Mouse (Mus musculus) layer of hippocampus, postnatal 36 days (tissue): ENCODE measurements at regions not wholly inside any gene's neighbourhood (a gene's known extent, or its start where the extent isn't known, plus 50 kb on each side); places are given as distances from the start of the nearest gene placed in this dataset.
A peak's percentile ranks its signal among the peaks of the same experiment; 100 is the strongest.

Source experiments
- DNase-seq, 2 experiments: peaks; one replicate each; pipeline ENCODE4 v3.0.0; 2022

GRCm38 (mm10) chr11:34153749-34154525 lies 54.0 kb downstream of the Foxi1 start:
- DNase-seq, result no peak

- peak; percentile 80 to 82 for DNase-seq
These were observed 51.1 kb upstream of the 4930469K13Rik start for GRCm38 (mm10) chr11:34149370-34149976.
